Mouse (Mus musculus): ENCODE measurements around the gene Phldb2. TPM values are rescaled to one million over a fixed set of nuclear protein-coding genes. Genes with fewer than 3 reads are reported as not detected.

The Phldb2 gene
- polyA plus RNA-seq, 1 experiment from 2014 or later, result 77.8 TPM

DNA sequence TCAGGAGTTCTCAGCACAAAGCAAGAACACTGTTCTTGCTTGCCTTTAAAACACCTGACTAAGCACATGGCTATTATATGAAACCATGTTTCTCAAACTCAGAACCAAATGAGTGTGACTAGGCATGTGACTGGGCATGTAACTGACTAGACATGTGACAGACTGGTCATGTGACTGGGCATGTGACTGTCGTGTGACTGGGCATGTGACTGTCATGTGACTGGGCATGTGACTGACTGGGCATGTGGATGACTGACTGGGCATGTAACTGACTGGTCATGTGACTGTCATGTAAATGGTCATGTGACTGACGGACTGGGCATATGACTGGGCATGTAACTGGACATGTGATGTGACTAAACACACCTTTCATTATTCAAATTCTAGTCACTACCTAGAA is 16.8 kb upstream of the Phldb2 start:
- no peak overlapping the region for H3K27ac ChIP-seq
- no peaks in the 10 kb centered on the region for H3K27me3 ChIP-seq
- no peak overlapping the region for H3K4me3 ChIP-seq
- WGBS, result 85% methylated on average over 2 of the region's 2 CpGs
- no peak overlapping the region for H3K4me2 ChIP-seq (replicated peaks)
- H3K9me3 ChIP-seq, result no peaks in the 10 kb centered on the region
- H3K36me3 ChIP-seq, result no peaks in the 10 kb centered on the region
- no peak for ATAC-seq (ENCODE audit: insufficient number of reproducible peaks, insufficient read depth, low FRiP score, low TSS enrichment)
- no peaks in the 10 kb centered on the region for H3K4me1 ChIP-seq
- no peak overlapping the region for H3K9ac ChIP-seq

DNA sequence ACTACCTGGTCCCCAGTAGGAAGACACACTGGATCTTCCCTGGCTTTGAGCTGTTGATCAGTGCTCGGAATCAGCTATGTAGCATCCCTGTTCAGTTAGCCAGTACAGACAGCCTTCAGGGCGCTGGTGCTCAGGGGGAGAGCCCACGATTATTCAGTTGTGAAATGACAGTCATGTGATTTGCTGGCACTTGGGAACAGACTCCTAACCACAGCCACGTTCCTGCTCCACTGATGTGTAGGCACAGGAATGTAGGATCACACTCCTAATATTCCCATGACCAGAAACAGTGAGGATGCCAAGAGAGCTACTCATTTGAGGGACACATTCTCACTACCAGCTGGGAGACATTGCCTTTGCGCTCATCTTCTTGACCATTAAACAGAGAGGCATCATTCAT is 15.3 kb upstream of the Phldb2 start:
- H3K27ac ChIP-seq, result no peak overlapping the region
- no peaks in the 10 kb centered on the region for H3K9me3 ChIP-seq
- no peak overlapping the region for H3K4me3 ChIP-seq
- H3K9ac ChIP-seq, result no peak overlapping the region
- H3K4me1 ChIP-seq, result no peaks in the 10 kb centered on the region
- H3K4me2 ChIP-seq (replicated peaks), result no peak overlapping the region
- H3K36me3 ChIP-seq, result no peaks in the 10 kb centered on the region
- ATAC-seq (ENCODE audit: insufficient number of reproducible peaks, insufficient read depth, low FRiP score, low TSS enrichment), result no peak
- 73% methylated on average over 5 of the region's 5 CpGs for WGBS
- H3K27me3 ChIP-seq, result no peaks in the 10 kb centered on the region

- no peaks in the 10 kb centered on the region for H3K9me3 ChIP-seq
- no peaks in the 10 kb centered on the region for H3K36me3 ChIP-seq
- no peaks in the 10 kb centered on the region; the same call in 1 of the 2 replicates for H3K4me1 ChIP-seq
- H3K27me3 ChIP-seq, result no peaks in the 10 kb centered on the region
- no peak overlapping the region for H3K9ac ChIP-seq
- 13% methylated on average over 7 of the region's 7 CpGs for WGBS
- no peak overlapping the region for H3K27ac ChIP-seq
- H3K4me3 ChIP-seq, result no peak overlapping the region
- ATAC-seq (ENCODE audit: insufficient number of reproducible peaks, insufficient read depth, low FRiP score, low TSS enrichment), result no peak; the same call in 1 of the 2 replicates
- no peak overlapping the region for H3K4me2 ChIP-seq (replicated peaks)
Observed at GRCm38 (mm10) chr16:45967471-45967870, 14.1 kb upstream of the Phldb2 start.

DNA sequence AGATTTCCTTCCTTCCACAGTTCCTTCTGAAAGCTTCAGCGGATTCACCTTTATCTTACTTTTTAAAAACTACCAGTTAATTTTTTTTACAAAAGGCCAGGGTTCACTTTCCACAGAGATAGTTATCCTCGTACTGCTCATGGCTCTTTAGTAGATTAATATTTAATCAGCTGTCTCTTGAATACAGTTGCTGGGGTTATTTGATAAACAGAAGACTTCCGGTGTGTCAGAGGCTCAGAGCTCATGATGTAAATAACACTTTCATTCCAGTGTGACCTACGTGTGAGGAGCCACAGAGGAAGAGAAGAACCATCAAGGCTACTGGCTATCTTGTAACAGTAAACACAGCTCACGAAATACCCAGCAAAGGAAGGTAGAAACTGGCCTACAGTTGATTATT is 13.2 kb upstream of the Phldb2 start:
- Histone ChIP-seq H3K4me2 (replicated peaks) (no peak overlapping the region), H3K27ac (no peak overlapping the region), H3K9me3 (no peaks in the 10 kb centered on the region), H3K4me3 (no peak overlapping the region), H3K27me3 (no peaks in the 10 kb centered on the region), H3K36me3 (no peaks in the 10 kb centered on the region), H3K9ac (no peak overlapping the region), H3K4me1 (no peaks in the 10 kb centered on the region; the same call in 1 of the 2 replicates)
- no peak for ATAC-seq (ENCODE audit: insufficient number of reproducible peaks, insufficient read depth, low FRiP score, low TSS enrichment)
- WGBS, result 73% methylated on average over 5 of the region's 5 CpGs

- no peak for ATAC-seq (ENCODE audit: insufficient number of reproducible peaks, insufficient read depth, low FRiP score, low TSS enrichment)
- no peaks in the 10 kb centered on the region for H3K27me3 ChIP-seq
- no peaks in the 10 kb centered on the region for H3K9me3 ChIP-seq
Observed at GRCm38 (mm10) chr16:45964777-45965176, 11.4 kb upstream of the Phldb2 start.

DNA sequence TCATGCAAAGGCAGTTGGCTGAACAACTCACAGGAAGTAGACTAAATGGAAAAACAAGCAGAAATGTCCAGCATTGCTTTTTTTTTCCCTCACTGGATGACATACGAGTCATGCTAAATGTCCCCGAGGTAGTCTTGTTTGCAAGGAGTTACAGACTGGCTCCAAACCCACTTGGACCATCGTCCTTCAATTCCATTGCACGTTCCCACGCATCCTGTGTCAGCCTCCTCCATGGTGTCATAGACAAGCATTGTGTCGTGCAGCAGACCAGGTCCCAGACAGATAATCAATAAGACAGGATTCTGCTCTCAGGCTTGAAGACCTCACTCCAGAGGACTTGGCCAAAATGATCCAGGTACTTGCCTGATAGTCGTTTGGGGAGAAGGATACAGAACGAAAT is 10.4 kb upstream of the Phldb2 start:
- Histone ChIP-seq H3K4me1 (no peaks in the 10 kb centered on the region; the same call in 1 of the 2 replicates), H3K36me3 (no peaks in the 10 kb centered on the region), H3K27ac (no peak overlapping the region), H3K27me3 (no peaks in the 10 kb centered on the region), H3K4me2 (replicated peaks) (no peak overlapping the region), H3K4me3 (no peak overlapping the region), H3K9ac (no peak overlapping the region), H3K9me3 (no peaks in the 10 kb centered on the region)
- 81% methylated on average over 8 of the region's 8 CpGs for WGBS
- no peak for ATAC-seq (ENCODE audit: insufficient number of reproducible peaks, insufficient read depth, low FRiP score, low TSS enrichment)

More at GRCm38 (mm10) chr16:45964777-45965176, 11.4 kb upstream of the Phldb2 start:
- Histone ChIP-seq H3K36me3 (no peaks in the 10 kb centered on the region), H3K4me1 (no peaks in the 10 kb centered on the region; the same call in 1 of the 2 replicates), H3K4me3 (no peak overlapping the region), H3K9ac (no peak overlapping the region), H3K4me2 (replicated peaks) (no peak overlapping the region), H3K27ac (no peak overlapping the region)
- 93% methylated on average over 6 of the region's 6 CpGs for WGBS

- Histone ChIP-seq H3K4me2 (replicated peaks) (no peak overlapping the region), H3K27ac (no peak overlapping the region), H3K9ac (no peak overlapping the region), H3K4me3 (no peak overlapping the region), H3K4me1 (no peaks in the 10 kb centered on the region; the same call in 1 of the 2 replicates), H3K27me3 (no peaks in the 10 kb centered on the region), H3K36me3 (no peaks in the 10 kb centered on the region), H3K9me3 (no peaks in the 10 kb centered on the region)
- WGBS, result 21% methylated on average over 5 of the region's 5 CpGs
- ATAC-seq (ENCODE audit: insufficient number of reproducible peaks, insufficient read depth, low FRiP score, low TSS enrichment), result no peak
Observed at GRCm38 (mm10) chr16:45963088-45963487, 9.7 kb upstream of the Phldb2 start.

DNA sequence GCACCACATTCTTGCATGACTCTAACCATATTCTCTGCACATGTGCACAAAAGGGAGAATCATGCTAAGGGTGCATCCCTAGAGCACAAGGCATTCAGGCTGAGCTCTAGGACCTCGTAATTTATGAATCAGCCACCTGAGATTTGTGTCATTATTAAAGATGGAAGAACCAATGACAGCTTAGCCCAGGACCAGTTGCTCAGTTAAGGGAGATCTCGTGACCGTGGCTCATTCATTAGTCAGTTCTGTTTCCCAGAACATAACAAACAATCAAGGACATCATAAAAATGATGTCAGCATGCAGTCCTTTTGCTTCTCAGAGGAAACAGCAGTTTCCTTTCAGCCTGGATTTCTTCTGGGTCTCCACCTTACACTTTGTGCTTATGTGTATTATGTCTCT is 7.6 kb upstream of the Phldb2 start:
- H3K9ac ChIP-seq, result no peak overlapping the region
- 82% methylated on average over 3 of the region's 3 CpGs for WGBS
- ATAC-seq (ENCODE audit: insufficient number of reproducible peaks, insufficient read depth, low FRiP score, low TSS enrichment), result no peak

DNA sequence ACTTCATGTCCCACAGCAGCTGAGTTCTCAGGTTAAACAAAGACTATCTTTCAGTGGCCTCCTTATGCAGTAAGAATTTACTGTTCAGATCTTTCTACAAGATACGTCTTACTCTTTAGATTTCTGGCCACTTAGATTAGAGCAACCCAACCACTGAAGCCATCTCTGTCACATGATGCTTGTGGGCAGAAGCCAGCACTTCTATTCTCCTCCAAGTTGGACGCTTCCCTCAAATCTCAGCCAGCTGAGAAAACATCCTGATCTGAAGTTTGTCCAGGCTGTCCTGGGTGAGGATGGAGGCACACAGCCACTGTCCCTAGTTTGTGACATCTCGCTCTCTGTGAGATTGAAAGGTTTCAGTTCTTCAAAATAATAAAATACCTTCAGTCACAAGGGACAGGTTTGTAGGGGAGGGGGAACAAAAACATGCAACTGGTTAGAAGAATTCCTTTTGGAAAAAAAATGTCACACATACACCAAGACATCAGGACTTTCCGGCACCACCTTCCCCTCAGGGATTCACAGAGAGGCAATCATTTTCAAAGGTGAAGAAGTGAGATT is 3.1 kb upstream of the Phldb2 start:
- H3K36me3 ChIP-seq, result no peaks in the 10 kb centered on the region
- ATAC-seq (ENCODE audit: insufficient number of reproducible peaks, insufficient read depth, low FRiP score, low TSS enrichment), result no peak
- no peaks in the 10 kb centered on the region for H3K9me3 ChIP-seq
- H3K27ac ChIP-seq, result no peak overlapping the region
- no peak overlapping the region for H3K9ac ChIP-seq
- no peak overlapping the region for H3K4me2 ChIP-seq (replicated peaks)
- H3K4me3 ChIP-seq, result no peak overlapping the region
- H3K4me1 ChIP-seq, result no peaks in the 10 kb centered on the region
- H3K27me3 ChIP-seq, result no peaks in the 10 kb centered on the region
- 56% methylated on average over 4 of the region's 4 CpGs for WGBS

More for the DNA sequence above, 7.6 kb upstream of the Phldb2 start:
- H3K27me3 ChIP-seq, result no peaks in the 10 kb centered on the region
- no peaks in the 10 kb centered on the region; the same call in 1 of the 2 replicates for H3K4me1 ChIP-seq
- H3K27ac ChIP-seq, result no peak overlapping the region
- H3K4me3 ChIP-seq, result no peak overlapping the region
- H3K4me2 ChIP-seq (replicated peaks), result no peak overlapping the region
- H3K36me3 ChIP-seq, result no peaks in the 10 kb centered on the region
- no peaks in the 10 kb centered on the region for H3K9me3 ChIP-seq

- WGBS, result 51% methylated on average over 5 of the region's 5 CpGs
- no peak for ATAC-seq (ENCODE audit: insufficient number of reproducible peaks, insufficient read depth, low FRiP score, low TSS enrichment)
- H3K27ac ChIP-seq, result no peak overlapping the region
- no peaks in the 10 kb centered on the region for H3K9me3 ChIP-seq
- no peak overlapping the region for H3K9ac ChIP-seq
- no peak overlapping the region for H3K4me2 ChIP-seq (replicated peaks)
- no peak overlapping the region for H3K4me3 ChIP-seq
- H3K4me1 ChIP-seq, result no peaks in the 10 kb centered on the region
- no peaks in the 10 kb centered on the region for H3K36me3 ChIP-seq
- no peaks in the 10 kb centered on the region for H3K27me3 ChIP-seq
Observed at GRCm38 (mm10) chr16:45952501-45952900, 897 bp downstream of the Phldb2 start.

DNA sequence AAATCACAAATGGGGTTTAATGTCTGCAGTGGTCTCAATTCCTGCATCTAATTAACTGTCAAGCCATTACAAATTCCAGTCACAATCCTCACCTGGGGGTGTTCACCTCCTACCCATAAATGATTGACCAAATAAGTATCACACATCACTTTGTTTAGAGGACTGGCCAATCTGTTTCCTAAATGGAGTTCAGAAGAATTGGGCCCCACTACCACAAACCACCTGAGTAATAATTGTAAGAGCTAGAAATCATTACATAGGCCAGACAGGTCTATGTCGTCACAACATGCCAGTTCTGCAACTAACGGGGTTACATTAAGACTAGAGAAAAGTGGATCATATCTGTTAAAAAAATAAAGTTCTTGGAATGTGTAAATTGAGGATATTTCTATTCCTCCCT is 1.4 kb downstream of the Phldb2 start:
- no peak overlapping the region for H3K4me3 ChIP-seq
- no peak overlapping the region for H3K27ac ChIP-seq
- no peak overlapping the region for H3K4me2 ChIP-seq (replicated peaks)
- no peak for ATAC-seq (ENCODE audit: insufficient number of reproducible peaks, insufficient read depth, low FRiP score, low TSS enrichment)
- 76% methylated on average over 2 of the region's 2 CpGs for WGBS
- no peaks in the 10 kb centered on the region for H3K4me1 ChIP-seq
- no peaks in the 10 kb centered on the region for H3K36me3 ChIP-seq
- H3K9ac ChIP-seq, result no peak overlapping the region
- H3K27me3 ChIP-seq, result no peaks in the 10 kb centered on the region
- no peaks in the 10 kb centered on the region for H3K9me3 ChIP-seq

GRCm38 (mm10) chr16:45946335-45946734 is 7.1 kb downstream of the Phldb2 start:
- Histone ChIP-seq H3K4me2 (replicated peaks) (no peak overlapping the region), H3K9me3 (no peaks in the 10 kb centered on the region), H3K9ac (no peak overlapping the region), H3K27ac (no peak overlapping the region), H3K4me1 (no peaks in the 10 kb centered on the region), H3K36me3 (no peaks in the 10 kb centered on the region), H3K4me3 (no peak overlapping the region), H3K27me3 (no peaks in the 10 kb centered on the region)
- no peak for ATAC-seq (ENCODE audit: insufficient number of reproducible peaks, insufficient read depth, low FRiP score, low TSS enrichment)
- 88% methylated on average over 2 of the region's 2 CpGs for WGBS
